Mouse (Mus musculus): ENCODE results near the gene Chil5. TPM values are rescaled to one million over a fixed set of nuclear protein-coding genes. Genes with fewer than 3 reads are reported as not detected.
"Not testable (repeated sequence)": the region's sequence is repeated elsewhere in the genome, so short reads cannot be mapped to it uniquely, and the experiment has no call there.

Chil5 gene
- not detected for total RNA-seq (2021)

- DNase-seq (ENCODE audit: low spot score) = no peak
- intact Hi-C loops (cut with DNase I) = no loop called here
These were observed at the start of gene Chil5 for GRCm38 (mm10) chr3:106032781-106033180. Gene Chil5, minus strand, starts transcription at chr3:106032814.

- intact Hi-C loops (cut with DNase I) = no loop called here
- no peak for DNase-seq (ENCODE audit: low spot score)
These were observed 42.2 kb upstream of the Chil5 start for GRCm38 (mm10) chr3:106074824-106075223.

- intact Hi-C loops (cut with DNase I) = no loop called here
- no peak for DNase-seq (ENCODE audit: low spot score)
These were observed 38.4 kb upstream of the Chil5 start for GRCm38 (mm10) chr3:106070994-106071393.

GRCm38 (mm10) chr3:106067707-106068106 is 35.1 kb upstream of the Chil5 start:
- not testable (repeated sequence) for DNase-seq (ENCODE audit: low spot score)

GRCm38 (mm10) chr3:106057966-106058365 is 25.4 kb upstream of the Chil5 start:
- no peak for DNase-seq (ENCODE audit: low spot score)

More at GRCm38 (mm10) chr3:106067707-106068106, 35.1 kb upstream of the Chil5 start:
- intact Hi-C loops (cut with DNase I) = not testable (repeated sequence)

GRCm38 (mm10) chr3:106051896-106052295 is 19.3 kb upstream of the Chil5 start:
- intact Hi-C loops (cut with DNase I) = no loop called here
- DNase-seq (ENCODE audit: low spot score) = no peak

More at GRCm38 (mm10) chr3:106057966-106058365, 25.4 kb upstream of the Chil5 start:
- intact Hi-C loops (cut with DNase I) = no loop called here

- intact Hi-C loops (cut with DNase I) = no loop called here
- DNase-seq (ENCODE audit: low spot score) = no peak
These were observed 7.7 kb upstream of the Chil5 start for GRCm38 (mm10) chr3:106040306-106040705.

- intact Hi-C loops (cut with DNase I) = no loop called here
- DNase-seq (ENCODE audit: low spot score) = no peak
These were observed 8.5 kb downstream of the Chil5 start for GRCm38 (mm10) chr3:106024135-106024534.

GRCm38 (mm10) chr3:106021840-106022239 is 10.8 kb downstream of the Chil5 start:
- no peak for DNase-seq (ENCODE audit: low spot score)
- intact Hi-C loops (cut with DNase I) = no loop called here

- DNase-seq (ENCODE audit: low spot score) = no peak
- intact Hi-C loops (cut with DNase I) = no loop called here
These were observed 18.1 kb downstream of the Chil5 start, which contains the start of gene Pifo for GRCm38 (mm10) chr3:106014546-106014945. Gene Pifo, minus strand, starts transcription at chr3:106014646.

GRCm38 (mm10) chr3:106003360-106003759 is 29.3 kb downstream of the Chil5 start:
- DNase-seq (ENCODE audit: low spot score); intact Hi-C loops (cut with DNase I): not testable (repeated sequence)

GRCm38 (mm10) chr3:106001416-106002370 is 30.9 kb downstream of the Chil5 start:
- intact Hi-C loops (cut with DNase I) = no loop called here
- DNase-seq (ENCODE audit: low spot score) = no peak

- intact Hi-C loops (cut with DNase I) = no loop called here
- DNase-seq (ENCODE audit: low spot score) = no peak
These were observed 31.8 kb downstream of the Chil5 start for GRCm38 (mm10) chr3:106000707-106001375.

GRCm38 (mm10) chr3:105994730-105995129 is 37.9 kb downstream of the Chil5 start:
- intact Hi-C loops (cut with DNase I) = no loop called here
- DNase-seq (ENCODE audit: low spot score) = no peak

- intact Hi-C loops (cut with DNase I) = loop anchor here (2.0 kb wide), 1 partner anchor 457 kb away; no protein-coding TSS in a partner anchor
These were observed 40.8 kb downstream of the Chil5 start for GRCm38 (mm10) chr3:105991653-105992283.

GRCm38 (mm10) chr3:105989611-105990010 is 43.0 kb downstream of the Chil5 start:
- intact Hi-C loops (cut with DNase I); DNase-seq (ENCODE audit: low spot score): not testable (repeated sequence)

More at GRCm38 (mm10) chr3:105991653-105992283, 40.8 kb downstream of the Chil5 start:
- DNase-seq (ENCODE audit: low spot score) = no peak

- no peak for DNase-seq (ENCODE audit: low spot score)
- intact Hi-C loops (cut with DNase I) = no loop called here
These were observed 58.4 kb downstream of the Chil5 start for GRCm38 (mm10) chr3:105974174-105974573.

GRCm38 (mm10) chr3:105973411-105973810 is 59.2 kb downstream of the Chil5 start, which contains the start of gene Ovgp1:
Gene Ovgp1, plus strand, starts transcription at chr3:105973711.
- no peak for DNase-seq (ENCODE audit: low spot score)
- intact Hi-C loops (cut with DNase I) = no loop called here

- DNase-seq (ENCODE audit: low spot score) = no peak
- intact Hi-C loops (cut with DNase I) = no loop called here
These were observed 60.7 kb downstream of the Chil5 start for GRCm38 (mm10) chr3:105971831-105972446.

Data from heart, postnatal 25 days (tissue).